Mouse (Mus musculus): ENCODE data around the gene Gm16181.

GRCm38 (mm10) chr17:35232659-35233058 is 12.0 kb downstream of the Gm16181 start:
- TF ChIP-seq CTCF (IDR thresholded peaks at IDR 0.05; ENCODE audit: borderline replicate concordance, extremely low read depth, insufficient read depth, insufficient read length) = no peak
- TF ChIP-seq POLR2A (IDR thresholded peaks at IDR 0.05; ENCODE audit: borderline replicate concordance, extremely low read depth, insufficient read depth, insufficient read length, poor library complexity, severe bottlenecking) = no peak

Data from brain, embryonic 14.5 days (tissue).